Mouse (Mus musculus): ENCODE data around the gene Tenm2. TPM values are rescaled to one million over a fixed set of nuclear protein-coding genes. Genes with fewer than 3 reads are reported as not detected.

Gene Tenm2
- total RNA-seq, 2 experiments from 2014 or later, result 0.07 TPM

DNA sequence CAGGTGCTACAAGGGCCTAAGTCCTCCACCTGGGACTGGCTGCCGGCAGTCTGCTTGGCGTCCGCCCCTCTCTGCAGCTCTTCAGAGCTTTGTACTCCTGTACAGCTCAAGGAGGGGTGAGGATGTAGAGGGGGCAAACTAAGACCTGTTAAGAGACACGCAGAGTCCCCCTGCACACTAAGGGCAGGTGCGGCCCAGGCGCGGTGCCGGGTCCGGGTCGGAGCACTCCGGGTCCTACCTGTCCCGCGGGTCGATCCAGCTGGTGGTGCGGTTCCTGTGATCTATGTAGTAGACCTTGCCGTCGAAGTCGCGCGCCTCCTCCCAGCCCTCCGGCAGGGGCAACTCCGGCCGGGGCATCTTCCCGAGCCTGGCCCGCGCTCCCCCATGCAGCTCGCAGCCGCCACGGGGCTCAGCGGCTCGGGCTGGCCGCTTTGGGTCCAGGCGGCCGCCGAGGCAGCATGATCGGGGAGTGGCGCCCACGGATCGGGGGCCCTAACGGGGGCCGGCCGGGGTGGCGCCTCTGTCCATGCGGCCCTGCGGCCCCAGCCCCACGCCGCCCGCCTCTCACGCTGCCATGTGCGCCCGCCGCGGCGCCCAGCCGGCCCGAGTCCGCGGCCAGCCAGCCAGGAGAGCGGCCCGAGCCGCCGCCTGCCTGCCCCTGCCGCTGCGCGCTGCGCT, 1255.9 kb downstream of the Tenm2 start:
- peak in 1 of 2 experiments; percentile 9 for DNase-seq
- intact Hi-C loops (cut with DNase I), result no loop called here

- no peak for DNase-seq
- intact Hi-C loops (cut with DNase I), result no loop called here
Observed at GRCm38 (mm10) chr11:35979266-35979732, 1256.5 kb downstream of the Tenm2 start.

- no peak for DNase-seq
- intact Hi-C loops (cut with DNase I), result no loop called here
Observed at GRCm38 (mm10) chr11:35977796-35978195, 1258.0 kb downstream of the Tenm2 start.

GRCm38 (mm10) chr11:35977096-35977495, 1258.7 kb downstream of the Tenm2 start:
- intact Hi-C loops (cut with DNase I), result no loop called here
- DNase-seq, result no peak

DNA sequence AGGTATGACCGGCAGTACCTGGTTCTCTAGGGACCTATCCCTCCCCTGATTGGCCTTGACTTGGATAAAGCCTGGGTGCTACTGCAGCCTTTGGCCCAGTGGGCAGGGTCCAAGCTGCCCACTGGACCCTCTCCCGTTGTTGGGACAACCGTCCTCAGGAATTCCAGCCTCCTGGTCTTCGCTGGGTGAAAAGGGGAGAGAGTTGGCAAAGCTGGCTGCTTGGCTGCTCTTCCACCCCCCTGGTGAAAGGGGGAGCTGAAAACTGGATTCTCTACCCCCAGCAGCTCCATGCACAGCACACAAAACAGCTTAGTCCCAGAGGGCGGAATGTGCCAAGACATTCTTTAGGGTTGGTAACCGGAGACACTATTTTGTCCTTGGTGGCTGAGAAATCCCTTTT, 1259.3 kb downstream of the Tenm2 start:
- intact Hi-C loops (cut with DNase I), result no loop called here
- no peak for DNase-seq

DNA sequence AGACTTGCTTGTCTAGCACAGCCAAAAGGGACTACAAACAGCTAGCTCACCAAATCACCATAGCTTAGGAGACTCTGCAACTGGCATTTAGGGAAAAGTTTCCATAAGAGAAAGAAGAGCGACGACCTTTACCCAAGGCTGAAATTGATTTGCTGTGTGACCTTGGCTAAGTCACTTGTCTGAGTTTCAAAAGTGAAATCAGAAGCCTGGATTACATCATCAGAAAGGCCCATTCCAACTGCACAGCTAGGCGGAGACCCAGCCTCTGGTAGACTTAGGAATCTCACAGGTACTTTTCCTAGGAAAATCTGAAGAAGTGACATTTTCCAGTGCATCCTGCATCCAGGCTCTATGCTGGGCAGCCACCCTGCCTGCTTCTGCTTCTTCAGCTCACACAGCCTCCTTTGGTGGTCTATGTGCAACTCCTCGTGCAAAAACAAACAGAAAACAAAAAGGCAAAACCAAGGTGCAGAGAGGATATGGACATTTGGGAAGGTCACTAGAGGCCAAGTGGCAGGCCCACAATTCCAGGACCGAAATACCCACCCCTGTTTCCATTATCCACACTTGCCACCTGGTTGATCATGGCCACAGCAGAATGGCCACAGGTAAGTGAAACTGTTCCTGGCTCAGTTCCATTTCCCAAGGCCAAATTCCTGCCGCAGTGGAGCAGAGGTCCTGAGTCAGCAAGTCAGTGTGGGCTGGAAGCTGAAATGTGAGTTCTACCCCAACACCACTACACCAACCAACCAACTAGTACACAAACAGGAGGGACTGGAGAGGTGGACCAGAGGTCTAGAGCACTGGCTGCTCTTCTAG, 1260.9 kb downstream of the Tenm2 start:
- intact Hi-C loops (cut with DNase I), result no loop called here
- DNase-seq, result no peak

GRCm38 (mm10) chr11:35973135-35973534, 1262.6 kb downstream of the Tenm2 start:
- DNase-seq, result no peak
- intact Hi-C loops (cut with DNase I), result no loop called here

- no peak for DNase-seq
- intact Hi-C loops (cut with DNase I), result no loop called here
Observed at GRCm38 (mm10) chr11:35972270-35972931, 1263.4 kb downstream of the Tenm2 start.

- intact Hi-C loops (cut with DNase I), result no loop called here
- DNase-seq, result no peak
Observed at GRCm38 (mm10) chr11:35970806-35971705, 1264.7 kb downstream of the Tenm2 start.

- no peak for DNase-seq
- intact Hi-C loops (cut with DNase I), result no loop called here
Observed at GRCm38 (mm10) chr11:35968291-35968690, 1267.5 kb downstream of the Tenm2 start.

DNA sequence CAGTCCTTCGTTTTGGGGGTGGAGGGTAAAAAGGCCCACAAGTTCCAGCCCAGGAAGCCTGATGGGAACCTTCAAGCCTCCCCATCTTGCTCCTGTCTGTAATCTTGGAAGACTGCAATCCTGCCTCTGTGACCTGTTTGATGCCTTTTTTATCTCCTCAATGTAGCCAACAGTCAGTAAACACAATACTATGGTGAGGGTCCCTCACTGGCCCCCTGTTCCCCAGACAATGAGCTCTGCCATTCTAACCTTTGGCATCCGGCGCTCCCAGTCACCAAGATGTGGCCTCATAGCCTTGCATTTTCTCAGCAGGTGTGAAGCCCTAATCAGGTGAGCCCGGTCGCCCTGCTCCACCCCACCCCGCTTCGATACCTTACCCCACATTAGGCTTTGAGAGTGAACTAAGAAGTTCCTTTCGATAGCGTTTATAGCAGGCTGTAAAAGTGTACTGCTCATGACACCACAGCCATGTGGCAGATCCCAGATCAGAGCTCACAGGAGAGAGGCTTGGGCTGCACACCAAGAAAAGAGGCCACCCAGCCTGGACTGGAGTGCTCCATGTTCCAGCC, 1271.7 kb downstream of the Tenm2 start:
- intact Hi-C loops (cut with DNase I), result no loop called here
- DNase-seq, result no peak

GRCm38 (mm10) chr11:35963554-35963953, 1272.2 kb downstream of the Tenm2 start:
- intact Hi-C loops (cut with DNase I), result no loop called here
- DNase-seq, result no peak

GRCm38 (mm10) chr11:35962431-35962830, 1273.3 kb downstream of the Tenm2 start:
- DNase-seq, result no peak
- intact Hi-C loops (cut with DNase I), result no loop called here

DNA sequence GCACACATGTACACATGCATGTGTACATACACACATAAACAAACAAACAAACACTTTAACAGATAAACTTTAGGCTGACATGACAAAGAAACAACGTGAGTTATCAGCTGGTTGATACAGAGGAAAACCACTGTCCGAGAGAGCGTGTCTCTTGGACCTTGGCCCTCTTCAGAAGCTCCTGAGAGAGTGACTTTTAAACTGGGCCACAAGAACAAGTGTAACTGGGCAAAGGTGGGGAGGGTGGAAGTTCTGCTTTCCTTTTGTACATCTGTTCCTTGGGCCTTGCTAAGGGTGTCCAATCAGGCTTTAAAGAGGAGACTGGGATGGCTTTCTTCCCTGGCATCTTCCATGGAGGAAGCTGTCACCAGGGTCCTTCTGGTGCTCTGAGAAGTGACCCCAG, 1276.5 kb downstream of the Tenm2 start:
- no peak for DNase-seq
- intact Hi-C loops (cut with DNase I), result no loop called here
